Mouse (Mus musculus): ENCODE measurements around the gene Dnajc10. TPM values are rescaled to one million over a fixed set of nuclear protein-coding genes. Genes with fewer than 3 reads are reported as not detected.

The Dnajc10 gene
- 42.6 and 53.1 TPM in 2 replicates for polyA plus RNA-seq (2014; fragmentation: Nextera tagmentation; extraction: Ambion mirVana)

DNA sequence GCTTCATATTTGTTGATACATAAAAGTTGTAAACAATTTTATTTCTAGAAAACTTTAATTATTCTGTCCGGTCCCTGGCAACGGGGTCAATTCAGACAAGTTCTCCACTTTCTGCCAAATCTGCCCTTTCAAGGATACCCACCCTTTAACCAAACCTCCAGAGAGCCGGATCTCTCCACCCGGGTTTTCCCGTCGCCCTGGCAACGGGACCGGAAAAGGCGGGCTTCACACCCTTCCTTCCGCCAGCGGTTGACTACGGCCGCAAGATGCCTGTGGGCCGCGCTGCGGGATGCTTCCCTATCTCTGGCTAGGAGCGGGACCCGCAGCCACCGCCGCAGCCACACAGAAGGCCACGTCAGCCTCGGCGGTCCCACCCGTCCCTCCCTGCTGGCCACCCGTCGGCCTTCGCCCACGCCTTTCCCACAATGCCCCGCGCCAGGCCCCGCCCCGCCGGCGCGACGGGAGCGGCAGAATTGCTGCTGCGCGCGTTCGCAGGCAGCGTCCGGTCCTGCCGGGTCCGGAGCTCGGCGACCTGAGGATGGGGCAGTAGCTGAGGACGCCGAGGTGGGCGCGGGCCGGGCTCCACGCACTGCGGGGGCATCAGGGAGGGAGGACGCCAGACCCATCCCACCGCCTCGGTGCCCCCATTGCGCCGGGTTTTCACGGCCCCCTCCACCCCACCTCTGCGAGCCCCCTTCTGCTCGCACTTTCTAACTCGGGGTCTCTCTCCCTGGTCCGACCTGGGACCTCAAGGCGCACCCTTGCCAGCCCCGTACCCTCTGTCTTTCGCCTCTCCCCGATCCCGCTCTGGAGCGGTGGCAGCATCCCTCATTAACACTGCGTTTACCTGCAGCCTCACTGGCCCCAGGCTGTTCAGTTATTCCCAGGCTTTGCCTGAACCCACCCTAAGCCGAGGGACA lies at the start of gene Dnajc10:
Gene Dnajc10 (plus strand): TSS at position 225 of the 920 bp plus-strand sequence.
- DNase-seq (ENCODE audit: low spot score) (peak; percentile 87), ATAC-seq (replicated peaks; ENCODE audit: low FRiP score) (peak; percentile 91)
- H3K27ac ChIP-seq (ENCODE audit: low read depth, low read length) = peak within 1 kb of the TSS; percentile 96
- peak within 1 kb of the TSS; percentile 76 for H3K4me2 ChIP-seq
- peak within 1 kb of the TSS; percentile 85 for H3K9ac ChIP-seq (ENCODE audit: low read depth, low read length)
- no peaks in the 10 kb centered on the region for H3K9me3 ChIP-seq (ENCODE audit: control insufficient read depth, low read length)
- H3K27me3 ChIP-seq (replicated peaks; ENCODE audit: control insufficient read depth, insufficient read depth, low read length) = no peaks in the 10 kb centered on the region
- H3K4me1 ChIP-seq (replicated peaks; ENCODE audit: control insufficient read depth, insufficient read depth, low read length) = no peaks in the 10 kb centered on the region
- H3K4me3 ChIP-seq (ENCODE audit: low read depth, low read length) = peak within 1 kb of the TSS; percentile 80
- H3K36me3 ChIP-seq (ENCODE audit: control insufficient read depth, insufficient read depth, low read length) = no peaks in the 10 kb centered on the region; the same call in 1 of the 2 replicates
- under 1% methylated on average over 72 of the region's 72 CpGs for WGBS

- H3K4me2 ChIP-seq = peak overlapping the region; percentile 22
- peak; percentile 49 for DNase-seq (ENCODE audit: low spot score)
- H3K9me3 ChIP-seq (ENCODE audit: control insufficient read depth, low read length) = no peaks in the 10 kb centered on the region
- no peaks in the 10 kb centered on the region for H3K36me3 ChIP-seq (ENCODE audit: control insufficient read depth, insufficient read depth, low read length)
- no peak overlapping the region for H3K4me3 ChIP-seq (ENCODE audit: low read depth, low read length)
- no peaks in the 10 kb centered on the region for H3K4me1 ChIP-seq (replicated peaks; ENCODE audit: control insufficient read depth, insufficient read depth, low read length)
- H3K27me3 ChIP-seq (replicated peaks; ENCODE audit: control insufficient read depth, insufficient read depth, low read length) = no peaks in the 10 kb centered on the region
- 18% methylated on average over 11 of the region's 11 CpGs for WGBS
- ATAC-seq (replicated peaks; ENCODE audit: low FRiP score) = 0 out of 2 replicates have a peak, but pooled peaks have one; percentile 34
- H3K27ac ChIP-seq (ENCODE audit: low read depth, low read length) = no peak overlapping the region
- no peak overlapping the region for H3K9ac ChIP-seq (ENCODE audit: low read depth, low read length)
These were observed 48.4 kb upstream of the Dnajc10 start for GRCm38 (mm10) chr2:80266894-80267293.

- Histone ChIP-seq H3K27me3 (replicated peaks; ENCODE audit: control insufficient read depth, insufficient read depth, low read length) (no peaks in the 10 kb centered on the region), H3K9me3 (ENCODE audit: control insufficient read depth, low read length) (no peaks in the 10 kb centered on the region), H3K4me3 (ENCODE audit: low read depth, low read length) (no peak overlapping the region), H3K9ac (ENCODE audit: low read depth, low read length) (no peak overlapping the region), H3K4me2 (no peak overlapping the region), H3K27ac (ENCODE audit: low read depth, low read length) (no peak overlapping the region), H3K4me1 (replicated peaks; ENCODE audit: control insufficient read depth, insufficient read depth, low read length) (no peaks in the 10 kb centered on the region), H3K36me3 (ENCODE audit: control insufficient read depth, insufficient read depth, low read length) (no peaks in the 10 kb centered on the region)
- WGBS = 53% methylated on average over 4 of the region's 4 CpGs
- ATAC-seq (replicated peaks; ENCODE audit: low FRiP score) (no peak), DNase-seq (ENCODE audit: low spot score) (no peak)
These were observed 47.2 kb upstream of the Dnajc10 start for GRCm38 (mm10) chr2:80268053-80268452.

DNA sequence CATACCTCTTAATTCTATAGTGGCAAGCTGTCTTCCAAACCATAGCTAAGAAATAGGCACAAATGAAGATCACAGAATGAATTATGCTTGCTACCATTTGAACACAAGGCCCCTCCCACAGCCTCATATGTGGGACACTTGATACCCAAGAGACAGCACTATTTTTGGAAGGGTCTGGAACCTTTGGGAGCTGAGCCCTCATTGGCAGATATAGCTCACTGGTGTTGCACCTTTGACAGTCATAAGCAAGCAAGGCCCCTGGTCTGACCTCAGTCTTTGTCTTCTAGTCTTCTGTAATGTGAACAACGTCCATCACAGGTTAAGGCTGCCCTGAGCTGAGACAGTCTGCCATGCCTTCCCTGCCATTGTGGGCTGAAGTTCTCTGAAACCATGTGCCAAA lies 43.8 kb upstream of the Dnajc10 start:
- no peak overlapping the region for H3K4me3 ChIP-seq (ENCODE audit: low read depth, low read length)
- H3K9me3 ChIP-seq (ENCODE audit: control insufficient read depth, low read length) = no peaks in the 10 kb centered on the region
- DNase-seq (ENCODE audit: low spot score) = no peak
- H3K27ac ChIP-seq (ENCODE audit: low read depth, low read length) = no peak overlapping the region
- no peaks in the 10 kb centered on the region for H3K36me3 ChIP-seq (ENCODE audit: control insufficient read depth, insufficient read depth, low read length)
- no peak for ATAC-seq (replicated peaks; ENCODE audit: low FRiP score)
- no peak overlapping the region for H3K4me2 ChIP-seq
- 78% methylated on average over 1 of the region's 1 CpGs for WGBS
- no peaks in the 10 kb centered on the region for H3K4me1 ChIP-seq (replicated peaks; ENCODE audit: control insufficient read depth, insufficient read depth, low read length)
- H3K9ac ChIP-seq (ENCODE audit: low read depth, low read length) = no peak overlapping the region
- H3K27me3 ChIP-seq (replicated peaks; ENCODE audit: control insufficient read depth, insufficient read depth, low read length) = no peaks in the 10 kb centered on the region

- no peak overlapping the region for H3K4me3 ChIP-seq (ENCODE audit: low read depth, low read length)
- H3K4me1 ChIP-seq (replicated peaks; ENCODE audit: control insufficient read depth, insufficient read depth, low read length) = no peaks in the 10 kb centered on the region
- DNase-seq (ENCODE audit: low spot score) (no peak), ATAC-seq (replicated peaks; ENCODE audit: low FRiP score) (no peak)
- no peak overlapping the region for H3K27ac ChIP-seq (ENCODE audit: low read depth, low read length)
- H3K9me3 ChIP-seq (ENCODE audit: control insufficient read depth, low read length) = no peaks in the 10 kb centered on the region
- H3K36me3 ChIP-seq (ENCODE audit: control insufficient read depth, insufficient read depth, low read length) = no peaks in the 10 kb centered on the region
- no peak overlapping the region for H3K9ac ChIP-seq (ENCODE audit: low read depth, low read length)
- no peak overlapping the region for H3K4me2 ChIP-seq
- 76% methylated on average over 3 of the region's 3 CpGs for WGBS
- no peaks in the 10 kb centered on the region for H3K27me3 ChIP-seq (replicated peaks; ENCODE audit: control insufficient read depth, insufficient read depth, low read length)
These were observed 42.2 kb upstream of the Dnajc10 start for GRCm38 (mm10) chr2:80273038-80273437.

- no peak for ATAC-seq (replicated peaks; ENCODE audit: low FRiP score)
These were observed 41.5 kb upstream of the Dnajc10 start for GRCm38 (mm10) chr2:80273763-80274162.

DNA sequence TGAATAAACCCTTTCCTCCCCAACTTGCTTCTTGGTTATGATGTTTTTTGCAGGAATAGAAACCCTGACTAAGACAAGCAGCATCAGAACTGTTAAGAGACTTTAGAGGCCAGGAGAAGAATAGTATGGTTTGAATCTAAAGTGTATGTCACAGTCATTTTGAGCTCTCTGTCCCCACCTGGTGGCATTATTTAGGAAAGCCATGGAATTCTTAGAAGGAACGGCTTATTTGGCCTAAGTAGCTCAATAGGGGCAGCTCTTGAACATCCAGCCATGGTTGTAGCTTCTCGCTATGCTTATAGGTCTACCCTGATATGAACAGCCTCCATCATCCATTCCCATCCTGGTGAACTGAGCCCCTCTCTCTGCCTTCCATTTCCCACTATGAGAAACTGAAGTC lies 40.1 kb upstream of the Dnajc10 start:
- H3K9me3 ChIP-seq (ENCODE audit: control insufficient read depth, low read length) = no peaks in the 10 kb centered on the region
- H3K27me3 ChIP-seq (replicated peaks; ENCODE audit: control insufficient read depth, insufficient read depth, low read length) = no peaks in the 10 kb centered on the region
- no peak overlapping the region for H3K27ac ChIP-seq (ENCODE audit: low read depth, low read length)
- H3K4me1 ChIP-seq (replicated peaks; ENCODE audit: control insufficient read depth, insufficient read depth, low read length) = no peaks in the 10 kb centered on the region
- WGBS = 50% methylated on average over 2 of the region's 2 CpGs
- H3K9ac ChIP-seq (ENCODE audit: low read depth, low read length) = no peak overlapping the region
- no peaks in the 10 kb centered on the region for H3K36me3 ChIP-seq (ENCODE audit: control insufficient read depth, insufficient read depth, low read length)
- no peak for DNase-seq (ENCODE audit: low spot score)
- ATAC-seq (replicated peaks; ENCODE audit: low FRiP score) = no peak
- H3K4me2 ChIP-seq = no peak overlapping the region
- H3K4me3 ChIP-seq (ENCODE audit: low read depth, low read length) = no peak overlapping the region

More at GRCm38 (mm10) chr2:80273763-80274162, 41.5 kb upstream of the Dnajc10 start:
- Histone ChIP-seq H3K9me3 (ENCODE audit: control insufficient read depth, low read length) (no peaks in the 10 kb centered on the region), H3K36me3 (ENCODE audit: control insufficient read depth, insufficient read depth, low read length) (no peaks in the 10 kb centered on the region), H3K9ac (ENCODE audit: low read depth, low read length) (no peak overlapping the region), H3K4me2 (no peak overlapping the region), H3K27me3 (replicated peaks; ENCODE audit: control insufficient read depth, insufficient read depth, low read length) (no peaks in the 10 kb centered on the region), H3K4me3 (ENCODE audit: low read depth, low read length) (no peak overlapping the region), H3K27ac (ENCODE audit: low read depth, low read length) (no peak overlapping the region), H3K4me1 (replicated peaks; ENCODE audit: control insufficient read depth, insufficient read depth, low read length) (no peaks in the 10 kb centered on the region)
- 72% methylated on average over 4 of the region's 4 CpGs for WGBS
- no peak for DNase-seq (ENCODE audit: low spot score)

DNA sequence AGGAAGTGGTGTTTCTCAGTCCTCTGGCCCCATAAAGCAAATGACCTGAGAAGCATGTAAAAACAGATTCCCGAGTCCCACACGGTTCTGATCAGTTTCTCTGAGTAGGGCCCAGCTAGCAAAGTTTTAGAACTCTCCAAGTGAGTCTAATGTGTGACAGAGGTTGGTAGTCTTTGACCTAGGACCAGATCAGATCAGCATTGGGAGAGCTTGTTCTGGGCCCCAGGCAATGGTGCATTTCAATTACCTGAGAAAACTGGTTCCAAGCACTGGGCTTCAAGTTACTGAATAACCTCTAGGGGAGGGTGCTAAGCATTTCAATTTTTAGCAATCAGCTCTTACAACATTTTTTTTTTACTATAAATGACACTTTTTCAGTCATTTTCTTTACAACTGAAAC lies 33.1 kb upstream of the Dnajc10 start:
- Histone ChIP-seq H3K36me3 (ENCODE audit: control insufficient read depth, insufficient read depth, low read length) (no peaks in the 10 kb centered on the region), H3K27me3 (replicated peaks; ENCODE audit: control insufficient read depth, insufficient read depth, low read length) (no peaks in the 10 kb centered on the region), H3K4me3 (ENCODE audit: low read depth, low read length) (no peak overlapping the region), H3K9me3 (ENCODE audit: control insufficient read depth, low read length) (no peaks in the 10 kb centered on the region), H3K4me1 (replicated peaks; ENCODE audit: control insufficient read depth, insufficient read depth, low read length) (no peaks in the 10 kb centered on the region), H3K4me2 (no peak overlapping the region), H3K27ac (ENCODE audit: low read depth, low read length) (no peak overlapping the region), H3K9ac (ENCODE audit: low read depth, low read length) (no peak overlapping the region)
- DNase-seq (ENCODE audit: low spot score) (no peak), ATAC-seq (replicated peaks; ENCODE audit: low FRiP score) (no peak)
- WGBS = 70% methylated on average over 2 of the region's 2 CpGs

DNA sequence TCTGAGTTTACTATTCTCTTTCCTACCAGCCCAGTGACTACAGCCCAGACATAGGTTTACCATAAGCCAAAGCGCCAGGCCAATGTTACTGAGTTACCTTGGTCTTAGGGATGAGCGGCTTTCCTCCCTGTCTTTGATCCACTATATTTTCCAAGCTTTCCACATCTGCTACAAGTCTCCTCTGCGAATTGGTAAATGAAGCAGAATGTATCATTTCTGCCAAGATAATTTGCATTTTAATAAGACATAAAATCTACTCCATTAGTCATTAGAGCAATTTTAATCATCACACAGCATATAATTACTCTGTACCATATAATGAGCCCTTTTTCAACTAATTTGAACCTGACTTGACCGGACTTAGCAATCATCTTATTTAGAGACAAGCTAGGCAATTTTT lies 28.9 kb upstream of the Dnajc10 start:
- Histone ChIP-seq H3K27ac (ENCODE audit: low read depth, low read length) (no peak overlapping the region), H3K4me1 (replicated peaks; ENCODE audit: control insufficient read depth, insufficient read depth, low read length) (no peaks in the 10 kb centered on the region), H3K4me2 (no peak overlapping the region), H3K9me3 (ENCODE audit: control insufficient read depth, low read length) (no peaks in the 10 kb centered on the region), H3K36me3 (ENCODE audit: control insufficient read depth, insufficient read depth, low read length) (no peaks in the 10 kb centered on the region), H3K4me3 (ENCODE audit: low read depth, low read length) (no peak overlapping the region), H3K9ac (ENCODE audit: low read depth, low read length) (no peak overlapping the region), H3K27me3 (replicated peaks; ENCODE audit: control insufficient read depth, insufficient read depth, low read length) (no peaks in the 10 kb centered on the region)
- WGBS = 83% methylated on average over 4 of the region's 4 CpGs
- DNase-seq (ENCODE audit: low spot score) = no peak
- ATAC-seq (replicated peaks; ENCODE audit: low FRiP score) = no peak
